In genomic region chr5:91038547-91038946, GRCm38 (mm10) we compare ENCODE assay signal across 9 mouse cellular contexts. TPM values are rescaled to one million over a fixed set of nuclear protein-coding genes. Genes with fewer than 3 reads are reported as not detected.
DNase-seq lines count a peak whose midpoint lies in the region; ATAC-seq and TF ChIP-seq lines count a peak whose summit lies in the region.
"Had no signal": no experiment of that assay in that cellular context is flagged by ENCODE, and none has a peak within 500 bp of the region (broad histone marks: within the 10 kb centered on the region; RNA-seq: fewer than 3 reads in every experiment).

No protein-coding gene starts in this region.

- WGBS in limb, embryonic 14.5 days, result 14% methylated on average over 2 of the region's 2 CpGs
- WGBS in stomach, embryonic 16.5 days, result 9% methylated on average over 2 of the region's 2 CpGs
- WGBS in forebrain, postnatal 0 days, result 14% methylated on average over 2 of the region's 2 CpGs

- no peaks in the 10 kb centered on the region for H3K4me1 ChIP-seq in limb, embryonic 14.5 days (ENCODE audit: control insufficient read depth, insufficient read depth, low read length)
- 0 out of 2 replicates have a peak, but pooled peaks cover 3% of the 10 kb centered on the region for H3K4me1 ChIP-seq in stomach, embryonic 16.5 days (ENCODE audit: control insufficient read depth, insufficient read depth, low read length)
- no peaks in the 10 kb centered on the region for H3K4me1 ChIP-seq in forebrain, postnatal 0 days (ENCODE audit: insufficient read depth)

- CTCF ChIA-PET in Patski (lab: Charles Lee), result interaction anchor here (0.7 to 2.8 kb wide), 21 partner anchors 8 to 360 kb away, joined by 3 to 21 read pairs (median 5); partner anchors contain the start of gene Ereg

- H3K9me3 ChIP-seq in limb, embryonic 14.5 days (ENCODE audit: control insufficient read depth, low read length), result no peaks in the 10 kb centered on the region
- H3K9me3 ChIP-seq in stomach, embryonic 16.5 days (replicated peaks; ENCODE audit: control insufficient read depth, low read length), result no peaks in the 10 kb centered on the region
- H3K9me3 ChIP-seq in forebrain, postnatal 0 days (ENCODE audit: low read length), result no peaks in the 10 kb centered on the region

- POLR2A ChIA-PET in Patski (lab: Charles Lee), result interaction anchor here (1.7 to 2.1 kb wide), 2 partner anchors 266 to 269 kb away, joined by 6 to 7 read pairs; no protein-coding TSS in a partner anchor

- H3K27ac ChIP-seq in limb, embryonic 14.5 days (replicated peaks; ENCODE audit: low read depth, low read length), result no peak overlapping the region
- no peak overlapping the region for H3K27ac ChIP-seq in stomach, embryonic 16.5 days (ENCODE audit: low read length)
- no peak overlapping the region for H3K27ac ChIP-seq in forebrain, postnatal 0 days (ENCODE audit: low read depth, low read length)
- H3K27ac ChIP-seq: macrophage had no signal

- TF ChIP-seq POLR2A in limb, embryonic 14.5 days (IDR thresholded peaks at IDR 0.05; ENCODE audit: borderline replicate concordance, extremely low read depth, insufficient read depth, insufficient read length), result no peak

- H3K4me2 ChIP-seq in limb, embryonic 14.5 days (replicated peaks; ENCODE audit: low read depth, low read length, severe bottlenecking), result no peak overlapping the region
- H3K4me2 ChIP-seq in stomach, embryonic 16.5 days (ENCODE audit: low read depth, low read length), result no peak overlapping the region
- H3K4me2 ChIP-seq in forebrain, postnatal 0 days (ENCODE audit: low read depth), result no peak overlapping the region

- peak; percentile 6 for DNase-seq in layer of hippocampus, adult 11-12 months (ENCODE audit: low spot score)
- no peak for DNase-seq in layer of hippocampus, postnatal 10 days (ENCODE audit: low spot score in 2 of 2)
- DNase-seq in Patski (ENCODE audit: low read depth, low spot score), result peak; percentile 74
- peak; percentile 66 for DNase-seq in limb, embryonic 14.5 days (ENCODE audit: low spot score)
- DNase-seq in forebrain, postnatal 0 days, result no peak
- no peak for DNase-seq in right cerebral cortex, postnatal 4 days

- in situ Hi-C loops in Patski (cut with MboI; ENCODE audit: low pct_unique_long_range_greater_than_20kb), result loop anchor here (5.0 kb wide), 2 partner anchors 61 to 269 kb away; no protein-coding TSS in a partner anchor

- peak; percentile 72 for ATAC-seq in Patski
- ATAC-seq in granulocyte monocyte progenitor cell, adult 5-6 weeks (replicated peaks; ENCODE audit: poor library complexity, severe bottlenecking), result peak; percentile 13; the same call in 1 of the 2 replicates
- no peak for ATAC-seq in limb, embryonic 14.5 days (ENCODE audit: low FRiP score, low read depth)
- ATAC-seq in stomach, embryonic 16.5 days (ENCODE audit: insufficient read depth, low FRiP score), result peak; percentile 95
- ATAC-seq in forebrain, postnatal 0 days, result no peak

- no peak overlapping the region for H3K9ac ChIP-seq in limb, embryonic 14.5 days (ENCODE audit: low read depth, low read length, severe bottlenecking)
- no peak overlapping the region for H3K9ac ChIP-seq in stomach, embryonic 16.5 days (ENCODE audit: low read length)
- H3K9ac ChIP-seq in forebrain, postnatal 0 days, result no peak overlapping the region

- H3K4me3 ChIP-seq in limb, embryonic 14.5 days (replicated peaks; ENCODE audit: low read length), result no peak overlapping the region
- no peak overlapping the region for H3K4me3 ChIP-seq in stomach, embryonic 16.5 days (replicated peaks; ENCODE audit: low read length)
- no peak overlapping the region for H3K4me3 ChIP-seq in forebrain, postnatal 0 days (ENCODE audit: low read depth, low read length)

- H3K27me3 ChIP-seq in Patski, result no peaks in the 10 kb centered on the region
- H3K27me3 ChIP-seq in limb, embryonic 14.5 days (ENCODE audit: control insufficient read depth, insufficient read depth, low read length), result no peaks in the 10 kb centered on the region
- H3K27me3 ChIP-seq in stomach, embryonic 16.5 days (ENCODE audit: control insufficient read depth, insufficient read depth, low read length), result no peaks in the 10 kb centered on the region
- no peaks in the 10 kb centered on the region for H3K27me3 ChIP-seq in forebrain, postnatal 0 days (ENCODE audit: insufficient read depth, low read length)

- peak; percentile 86 for TF ChIP-seq CTCF in Patski (IDR thresholded peaks at IDR 0.05)
- TF ChIP-seq CTCF in forebrain, postnatal 0 days (IDR thresholded peaks at IDR 0.05; ENCODE audit: low read depth), result no peak

- H3K36me3 ChIP-seq in limb, embryonic 14.5 days (ENCODE audit: control insufficient read depth, insufficient read depth, low read length), result no peaks in the 10 kb centered on the region
- no peaks in the 10 kb centered on the region for H3K36me3 ChIP-seq in stomach, embryonic 16.5 days (ENCODE audit: control insufficient read depth, insufficient read depth, low read length)
- no peaks in the 10 kb centered on the region for H3K36me3 ChIP-seq in forebrain, postnatal 0 days (ENCODE audit: insufficient read depth)

RNA-seq across cellular contexts. Expression of gene Epgn, which starts 11.3 kb away (rescaled TPM):
- total RNA-seq in layer of hippocampus, postnatal 10 days (2021), result under 1 TPM in 1 of 2 experiments, not detected in 1; 0.33 TPM
- 0.09 TPM for polyA plus RNA-seq in Patski (2021)
- total RNA-seq in granulocyte monocyte progenitor cell, adult 5-6 weeks (2014; fragmentation: Nextera tagmentation), result not detected in 2 replicates
- not detected in 2 replicates for total RNA-seq in granulocyte monocyte progenitor cell, adult 5-6 weeks (2017)
- polyA plus RNA-seq in limb, embryonic 14.5 days (2012; rRNA removed), result 0.25 and 0.32 TPM in 2 replicates
- polyA plus RNA-seq in limb, embryonic 14.5 days (2014; fragmentation: Nextera tagmentation; extraction: Ambion mirVana), result 0.18 and 0.44 TPM in 2 replicates
- not detected in 2 replicates for polyA plus RNA-seq in stomach, embryonic 16.5 days (2015; fragmentation: Nextera tagmentation; extraction: Ambion mirVana)
- 0.46 and 0.52 TPM in 2 replicates for total RNA-seq in forebrain, postnatal 0 days (2014; rRNA removed)
- 0.08 TPM in 2 replicates for polyA plus RNA-seq in forebrain, postnatal 0 days (2015; fragmentation: Nextera tagmentation; extraction: Ambion mirVana)
- polyA plus RNA-seq: macrophage had no signal

RNA-seq across cellular contexts. Expression of gene Ereg, which starts 35.9 kb away (rescaled TPM):
- not detected for total RNA-seq in layer of hippocampus, postnatal 10 days (2021)
- 1.6 TPM for polyA plus RNA-seq in Patski (2021)
- total RNA-seq in granulocyte monocyte progenitor cell, adult 5-6 weeks (2014; fragmentation: Nextera tagmentation), result not detected in 2 replicates
- not detected in 2 replicates for total RNA-seq in granulocyte monocyte progenitor cell, adult 5-6 weeks (2017)
- 0.08 and 0.09 TPM in 2 replicates for polyA plus RNA-seq in limb, embryonic 14.5 days (2012; rRNA removed)
- 0.10 and 0.21 TPM in 2 replicates for polyA plus RNA-seq in limb, embryonic 14.5 days (2014; fragmentation: Nextera tagmentation; extraction: Ambion mirVana)
- polyA plus RNA-seq in stomach, embryonic 16.5 days (2015; fragmentation: Nextera tagmentation; extraction: Ambion mirVana), result 0.43 and 0.80 TPM in 2 replicates
- 0.10 TPM in 1 of 2 replicates, not detected in the other for total RNA-seq in forebrain, postnatal 0 days (2014; rRNA removed)
- polyA plus RNA-seq in forebrain, postnatal 0 days (2015; fragmentation: Nextera tagmentation; extraction: Ambion mirVana), result not detected in 2 replicates
- polyA plus RNA-seq: macrophage had no signal

Comparison
In these comparisons a context has a peak if more than half of its experiments do, and no peak if none do; other contexts are left out.
1. DNase-seq: peak in layer of hippocampus, adult 11-12 months (single experiment), Patski (single experiment) and limb, embryonic 14.5 days (single experiment); none in layer of hippocampus, postnatal 10 days (0 of 2), forebrain, postnatal 0 days (single experiment) and right cerebral cortex, postnatal 4 days (single experiment).
2. ATAC-seq: peak in Patski (single experiment), granulocyte monocyte progenitor cell, adult 5-6 weeks (single experiment) and stomach, embryonic 16.5 days (single experiment); none in limb, embryonic 14.5 days (single experiment) and forebrain, postnatal 0 days (single experiment).